Mouse (Mus musculus): ENCODE measurements around the gene Anapc1.

Gene Anapc1

DNA sequence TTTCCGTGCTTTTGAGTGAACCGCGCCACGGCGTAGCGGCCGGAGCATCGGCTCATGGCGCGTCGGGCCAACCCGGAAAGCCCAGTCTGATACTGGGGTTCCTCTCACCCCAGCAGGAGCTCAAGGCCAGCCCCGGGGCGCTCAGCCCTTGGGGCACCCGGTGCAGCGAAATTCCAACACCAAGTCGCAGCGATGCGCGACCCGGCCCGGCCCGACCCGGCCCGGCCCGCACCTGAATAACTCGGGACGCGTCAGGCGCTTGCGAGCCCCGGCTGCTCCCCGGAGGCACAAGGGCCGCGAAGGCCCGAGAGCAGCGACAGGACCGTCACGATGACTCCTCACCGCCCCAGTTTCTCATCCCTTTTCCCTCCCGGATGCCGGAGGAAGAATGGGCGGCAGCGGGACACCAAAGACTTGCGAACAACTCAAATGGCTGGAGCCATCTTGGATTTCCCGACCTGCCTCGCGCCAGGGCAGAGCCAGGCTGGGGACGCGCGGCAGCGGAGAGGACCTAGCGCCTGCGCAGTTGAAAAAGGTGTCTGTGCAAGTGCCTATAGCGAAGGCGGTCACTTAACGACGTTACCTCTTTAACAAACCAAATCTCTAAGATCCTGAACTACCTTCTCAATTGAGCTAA lies at the start of gene Anapc1:
TSS of gene Anapc1 (minus strand) at position 471 of the 637 bp plus-strand sequence.
- DNase-seq, result peak; percentile 77 to 84

DNA sequence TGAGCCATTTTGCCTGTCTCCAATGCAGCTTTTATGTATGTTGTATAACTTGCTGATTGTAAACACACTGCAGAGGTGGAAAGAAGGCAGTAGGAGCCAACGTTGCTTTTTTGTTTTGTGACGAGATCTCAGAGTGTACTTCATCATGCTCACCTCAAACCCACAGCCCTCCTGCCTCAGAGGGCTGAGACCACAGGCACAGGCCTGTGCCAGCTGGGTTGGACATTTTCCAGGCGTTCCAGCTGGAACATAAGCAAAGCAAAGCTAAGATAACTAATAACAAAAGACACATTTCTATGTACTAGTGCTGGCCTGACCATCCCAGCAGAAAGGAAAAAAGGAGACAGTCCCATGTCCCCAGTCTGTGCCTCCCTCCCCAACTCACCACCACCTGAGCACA lies 47.9 kb upstream of the Anapc1 start:
- DNase-seq, result no peak

DNA sequence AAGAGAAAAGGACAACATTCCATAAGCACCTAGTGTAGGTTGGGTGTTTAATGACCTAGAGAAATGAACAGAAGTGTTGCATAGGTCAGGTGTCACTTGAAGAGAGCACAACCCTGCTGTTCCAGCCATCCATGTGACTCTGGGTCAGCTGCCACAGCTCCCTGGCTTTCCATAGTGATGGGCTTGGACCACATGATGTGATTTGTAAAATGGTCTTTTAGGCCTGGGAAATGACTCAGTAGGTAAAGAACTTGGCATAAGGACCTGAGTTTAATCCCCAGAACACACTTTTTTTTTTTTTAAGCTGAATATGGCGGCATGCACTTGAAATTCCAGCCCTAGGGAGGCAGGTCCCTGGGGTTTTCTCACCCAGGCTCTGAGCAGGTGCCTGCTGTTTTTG lies 44.8 kb upstream of the Anapc1 start:
- DNase-seq, result no peak

- DNase-seq, result no peak
Observed at GRCm38 (mm10) chr2:128731514-128731913, 44.3 kb upstream of the Anapc1 start.

DNA sequence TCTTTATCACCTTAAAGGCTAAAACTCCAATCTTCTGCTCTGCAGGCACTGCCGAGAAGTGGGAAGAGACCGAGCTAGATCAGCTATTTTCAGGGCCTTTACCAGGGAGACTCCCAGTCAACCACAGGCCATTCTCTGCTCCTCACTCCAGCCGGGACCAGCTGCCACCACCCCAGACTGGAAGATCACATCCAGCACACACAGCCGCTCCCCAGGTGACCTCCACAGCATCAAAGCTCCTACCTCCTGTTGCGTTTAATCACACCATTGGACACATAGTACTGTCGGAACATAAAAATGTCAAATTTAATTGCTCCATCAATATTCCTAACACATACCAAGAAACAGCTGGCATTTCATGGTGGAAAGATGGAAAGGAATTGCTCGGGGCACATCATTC lies 42.0 kb upstream of the Anapc1 start:
- DNase-seq, result no peak

DNA sequence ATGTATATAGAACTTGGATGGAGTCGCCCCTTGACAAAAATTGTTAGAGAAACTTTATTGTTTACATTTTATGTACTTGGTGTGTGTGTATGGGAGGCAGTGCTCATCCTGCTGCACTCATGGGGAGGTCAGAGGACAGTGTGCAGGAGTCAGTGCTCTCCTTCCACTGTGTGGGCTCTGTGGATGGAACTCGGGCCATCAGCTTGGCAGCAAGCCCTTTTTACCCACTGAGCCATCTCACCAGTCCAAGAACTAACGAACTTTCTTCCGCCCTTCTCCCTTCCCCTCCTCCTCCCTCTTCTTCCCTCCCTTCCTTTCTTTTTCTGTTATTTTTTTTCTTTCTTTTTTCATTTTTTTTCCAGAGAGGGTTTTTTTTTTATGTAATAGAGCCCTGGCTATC lies 40.9 kb upstream of the Anapc1 start:
- no peak for DNase-seq

- no peak for DNase-seq
Observed at GRCm38 (mm10) chr2:128727552-128727951, 40.4 kb upstream of the Anapc1 start.

GRCm38 (mm10) chr2:128726626-128727025 lies 39.4 kb upstream of the Anapc1 start:
- no peak for DNase-seq

DNA sequence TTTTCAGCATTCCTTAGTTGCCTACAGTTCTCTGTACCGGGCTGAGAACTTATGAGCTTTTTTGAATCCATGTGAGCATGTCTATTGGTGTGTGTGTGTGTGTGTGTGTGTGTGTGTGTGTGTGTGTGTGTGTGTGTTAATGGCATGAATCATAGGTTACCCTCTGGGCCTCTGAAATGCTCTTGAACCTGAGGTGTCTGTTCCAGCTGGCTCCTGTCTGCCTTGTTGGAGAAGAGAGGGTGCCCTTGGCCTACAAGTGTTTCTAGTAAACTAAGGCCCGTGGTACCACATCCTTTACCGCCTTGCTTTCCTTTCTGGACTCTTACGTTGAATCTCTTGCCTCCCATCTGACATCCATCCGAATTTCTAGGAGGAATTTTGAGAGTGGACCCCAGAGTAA lies 38.9 kb upstream of the Anapc1 start:
- DNase-seq, result no peak

- no peak for DNase-seq
Observed at GRCm38 (mm10) chr2:128722106-128722710, 35.0 kb upstream of the Anapc1 start.

DNA sequence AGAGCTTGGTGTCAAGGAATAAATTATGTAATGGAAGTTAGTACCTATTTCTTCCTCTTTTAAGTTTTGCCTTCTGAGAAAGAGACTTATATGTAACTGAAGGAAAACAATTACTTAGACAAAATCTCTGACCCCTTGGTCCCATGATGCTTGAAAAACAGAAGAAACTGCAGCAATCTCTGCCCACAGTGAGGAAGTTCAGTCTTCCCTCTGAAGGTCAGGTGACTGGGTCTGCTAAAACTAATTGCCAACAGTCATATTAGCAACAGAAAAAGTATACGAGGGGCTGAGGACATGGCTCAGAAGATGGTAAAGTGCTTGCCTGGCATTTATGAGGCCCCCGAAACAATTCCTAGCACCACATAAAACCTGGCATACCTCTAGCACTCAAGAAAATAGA lies 32.2 kb upstream of the Anapc1 start:
- DNase-seq, result no peak

DNA sequence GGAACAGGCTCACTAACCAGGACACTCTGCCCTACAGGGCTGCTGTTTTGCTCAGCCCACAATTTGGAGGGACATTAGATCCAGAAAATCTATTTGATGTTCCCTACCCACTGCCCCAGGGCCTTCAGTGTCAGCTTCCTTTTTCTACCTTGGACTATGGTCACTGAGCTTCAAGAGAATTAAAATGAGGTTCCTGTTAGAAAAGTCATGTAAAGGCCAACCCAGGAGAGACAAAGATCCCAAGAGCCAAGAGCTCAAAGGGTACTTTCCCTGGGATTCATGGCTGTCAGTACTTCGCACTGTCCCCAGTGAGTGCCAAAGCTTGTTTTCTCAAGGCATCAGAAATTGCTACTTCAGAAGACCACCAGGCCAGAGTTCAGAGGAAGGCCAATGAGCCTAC lies 28.8 kb upstream of the Anapc1 start:
- no peak for DNase-seq

GRCm38 (mm10) chr2:128714724-128715241 lies 27.6 kb upstream of the Anapc1 start:
- DNase-seq, result no peak

- DNase-seq, result no peak
Observed at GRCm38 (mm10) chr2:128713548-128714003, 26.4 kb upstream of the Anapc1 start.

GRCm38 (mm10) chr2:128712940-128713339 lies 25.7 kb upstream of the Anapc1 start:
- DNase-seq, result no peak

DNA sequence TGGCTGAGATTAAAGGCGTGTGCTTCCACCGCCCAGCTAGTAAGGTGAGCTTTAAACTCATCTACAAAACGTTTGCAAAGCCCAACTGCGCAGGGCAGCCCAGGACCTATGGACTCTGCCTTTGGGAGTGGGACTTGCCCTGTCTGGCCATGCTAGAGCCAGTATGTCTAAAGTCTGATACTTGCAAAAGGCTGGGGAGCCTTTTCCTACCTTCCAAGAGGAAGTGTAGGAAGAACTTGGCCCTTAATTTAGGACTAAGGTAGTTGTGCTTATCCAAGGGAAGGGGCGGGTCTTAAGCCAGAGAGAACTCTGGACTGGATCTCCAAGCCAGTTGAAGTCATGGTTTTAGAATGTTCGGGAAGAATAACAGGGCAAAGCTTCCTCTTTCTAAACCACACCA lies 23.4 kb upstream of the Anapc1 start:
- DNase-seq, result no peak

DNA sequence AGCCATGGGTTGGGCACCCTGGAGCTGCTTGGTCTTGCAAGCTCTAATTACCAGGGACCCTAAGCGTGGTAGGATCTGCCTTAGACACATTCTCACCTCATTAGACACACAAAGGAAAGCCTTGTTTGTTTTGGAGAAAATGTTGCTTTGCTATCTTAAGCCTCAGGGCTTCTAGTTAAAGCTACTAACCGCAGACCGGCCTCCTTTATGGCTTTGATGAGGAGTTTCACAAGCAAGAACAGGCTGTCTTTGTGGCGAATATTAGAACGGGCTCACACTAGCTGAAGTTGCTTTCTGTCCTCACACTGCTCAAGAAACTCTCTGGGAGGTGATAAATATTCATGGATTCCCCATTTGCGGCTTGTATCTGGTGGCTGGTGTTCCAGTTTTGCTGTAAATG lies 22.1 kb upstream of the Anapc1 start:
- DNase-seq, result no peak

DNA sequence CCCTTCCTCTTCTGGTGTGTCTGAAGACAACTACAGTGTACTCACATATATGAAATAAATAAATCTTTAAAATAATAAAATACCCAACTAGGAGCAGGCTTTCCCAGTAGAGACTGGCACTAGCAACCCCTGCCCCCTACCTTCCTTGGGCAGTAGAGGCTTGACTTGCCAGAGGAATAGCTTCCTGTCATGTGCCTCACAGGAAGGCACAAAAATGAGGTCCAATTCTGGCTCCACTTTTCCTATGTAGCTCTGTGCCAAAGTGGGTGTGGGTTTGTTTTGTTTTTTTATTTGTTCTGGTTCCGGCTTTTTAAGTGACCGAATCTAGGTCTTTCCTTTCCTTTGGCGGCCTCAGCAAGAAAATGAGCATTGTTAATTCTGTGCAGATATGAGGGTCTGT lies 17.3 kb upstream of the Anapc1 start:
- no peak for DNase-seq

- DNase-seq, result no peak
Observed at GRCm38 (mm10) chr2:128699201-128699885, 12.2 kb upstream of the Anapc1 start.

DNA sequence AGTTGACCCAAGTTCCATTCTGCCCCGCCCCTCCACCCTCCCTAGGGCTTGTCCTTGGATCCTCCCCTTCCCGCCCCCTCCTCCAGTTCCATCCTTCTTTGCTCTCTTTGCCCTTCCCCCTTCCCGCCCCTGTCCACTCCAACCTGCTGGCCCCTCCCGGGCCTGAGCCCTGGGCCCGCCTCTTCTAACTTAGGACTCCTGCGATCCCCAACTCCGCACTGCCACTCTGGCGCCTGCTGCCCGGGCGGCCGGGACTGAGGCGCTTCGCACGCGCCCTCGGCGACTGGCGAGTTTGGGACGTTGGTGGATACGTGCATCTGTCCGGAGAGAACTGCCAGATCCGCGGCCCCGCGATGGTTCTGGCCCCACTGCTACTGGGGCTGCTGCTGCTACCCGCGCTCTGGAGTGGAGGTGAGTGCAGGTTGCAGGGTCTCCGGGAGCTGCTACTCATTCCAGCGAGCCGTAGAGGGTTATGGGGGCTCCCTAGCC lies 11.5 kb upstream of the Anapc1 start, which contains the start of gene Mertk:
TSS of gene Mertk (plus strand) at position 264 of the 489 bp plus-strand sequence.
- DNase-seq, result peak; percentile 19 to 29

- DNase-seq, result peak; percentile 13 to 23
Observed at GRCm38 (mm10) chr2:128698140-128698692, 11.0 kb upstream of the Anapc1 start.

GRCm38 (mm10) chr2:128697566-128697965 lies 10.4 kb upstream of the Anapc1 start:
- no peak for DNase-seq

- DNase-seq, result no peak
Observed at GRCm38 (mm10) chr2:128697047-128697446, 9.9 kb upstream of the Anapc1 start.
